Mouse (Mus musculus) splenic B cell, adult 2 months (primary cell): ENCODE results near the gene Traf6.

Experiments used
- DNase-seq: peaks from one replicate; pipeline ENCODE4 v3.0.0-alpha.2; 2011; ENCODE audit warnings: low read depth, low spot score
- H3K27me3 ChIP-seq: 2 replicates; pipeline ENCODE4 v1.6.1; 2012; ENCODE audit warnings: mild to moderate bottlenecking, low read length, moderate library complexity, mixed read lengths; ENCODE audit not compliant: control insufficient read depth, poor library complexity, insufficient read depth, severe bottlenecking
- H3K36me3 ChIP-seq: 2 replicates; pipeline ENCODE4 v1.6.1; 2012; ENCODE audit warnings: mild to moderate bottlenecking, low read length, moderate library complexity, mixed read lengths; ENCODE audit not compliant: control insufficient read depth, poor library complexity, insufficient read depth, severe bottlenecking

The Traf6 gene

GRCm38 (mm10) chr2:101673547-101673946 is 4.7 kb upstream of the Traf6 start:
- Histone ChIP-seq H3K27me3 (no peaks in the 10 kb centered on the region), H3K36me3 (no peaks in the 10 kb centered on the region)
- DNase-seq, result no peak

GRCm38 (mm10) chr2:101679164-101679784 is 1.0 kb downstream of the Traf6 start:
- no peaks in the 10 kb centered on the region for H3K27me3 ChIP-seq
- no peaks in the 10 kb centered on the region; the same call in 1 of the 2 replicates for H3K36me3 ChIP-seq
- DNase-seq, result peak; percentile 44

- Histone ChIP-seq H3K27me3 (no peaks in the 10 kb centered on the region), H3K36me3 (peaks cover 3% of the 10 kb centered on the region; the same call in 1 of the 2 replicates)
- DNase-seq, result no peak
These were observed 6.2 kb downstream of the Traf6 start for GRCm38 (mm10) chr2:101684421-101684820.

GRCm38 (mm10) chr2:101688011-101688410 is 9.8 kb downstream of the Traf6 start:
- H3K36me3 ChIP-seq, result peaks cover 6% of the 10 kb centered on the region; the same call in 1 of the 2 replicates
- no peaks in the 10 kb centered on the region for H3K27me3 ChIP-seq
- DNase-seq, result no peak

- no peaks in the 10 kb centered on the region for H3K27me3 ChIP-seq
- peaks cover 6% of the 10 kb centered on the region; the same call in 1 of the 2 replicates for H3K36me3 ChIP-seq
- DNase-seq, result no peak
These were observed 12.1 kb downstream of the Traf6 start for GRCm38 (mm10) chr2:101690252-101690827.

- DNase-seq, result no peak
- H3K27me3 ChIP-seq, result no peaks in the 10 kb centered on the region
These were observed 14.8 kb downstream of the Traf6 start for GRCm38 (mm10) chr2:101693043-101693442.

GRCm38 (mm10) chr2:101693577-101694215 is 15.5 kb downstream of the Traf6 start:
- DNase-seq, result peak; percentile 69
- no peaks in the 10 kb centered on the region for H3K27me3 ChIP-seq

More at GRCm38 (mm10) chr2:101693043-101693442, 14.8 kb downstream of the Traf6 start:
- peaks cover 13% of the 10 kb centered on the region for H3K36me3 ChIP-seq

GRCm38 (mm10) chr2:101695584-101695983 is 17.4 kb downstream of the Traf6 start:
- H3K36me3 ChIP-seq, result peaks cover 12% of the 10 kb centered on the region
- DNase-seq, result no peak

More at GRCm38 (mm10) chr2:101693577-101694215, 15.5 kb downstream of the Traf6 start:
- H3K36me3 ChIP-seq, result peaks cover 13% of the 10 kb centered on the region

GRCm38 (mm10) chr2:101699284-101699683 is 21.1 kb downstream of the Traf6 start:
- H3K27me3 ChIP-seq, result no peaks in the 10 kb centered on the region
- peaks cover 10% of the 10 kb centered on the region for H3K36me3 ChIP-seq
- peak; percentile 23 for DNase-seq

More at GRCm38 (mm10) chr2:101695584-101695983, 17.4 kb downstream of the Traf6 start:
- H3K27me3 ChIP-seq, result no peaks in the 10 kb centered on the region

- Histone ChIP-seq H3K27me3 (no peaks in the 10 kb centered on the region), H3K36me3 (no peaks in the 10 kb centered on the region)
- peak; percentile 29 for DNase-seq
These were observed 27.8 kb downstream of the Traf6 start for GRCm38 (mm10) chr2:101705941-101706485.

GRCm38 (mm10) chr2:101711608-101712007 is 33.4 kb downstream of the Traf6 start:
- DNase-seq, result no peak
- Histone ChIP-seq H3K36me3 (no peaks in the 10 kb centered on the region), H3K27me3 (no peaks in the 10 kb centered on the region)

GRCm38 (mm10) chr2:101715650-101716323 is 37.6 kb downstream of the Traf6 start:
- peak; percentile 74 for DNase-seq
- no peaks in the 10 kb centered on the region for H3K36me3 ChIP-seq
- no peaks in the 10 kb centered on the region; the same call in 1 of the 2 replicates for H3K27me3 ChIP-seq

- Histone ChIP-seq H3K27me3 (no peaks in the 10 kb centered on the region; the same call in 1 of the 2 replicates), H3K36me3 (no peaks in the 10 kb centered on the region)
- DNase-seq, result no peak
These were observed 38.9 kb downstream of the Traf6 start for GRCm38 (mm10) chr2:101717162-101717561.

GRCm38 (mm10) chr2:101721835-101722234 is 43.6 kb downstream of the Traf6 start:
- DNase-seq, result no peak
- no peaks in the 10 kb centered on the region; the same call in 1 of the 2 replicates for H3K27me3 ChIP-seq
- no peaks in the 10 kb centered on the region for H3K36me3 ChIP-seq
